Mouse (Mus musculus): ENCODE data around the gene Fpr2. TPM values are rescaled to one million over a fixed set of nuclear protein-coding genes. Genes with fewer than 3 reads are reported as not detected.
"Not testable (repeated sequence)": the region's sequence is repeated elsewhere in the genome, so short reads cannot be mapped to it uniquely, and the experiment has no call there.

Fpr2 gene
- 0.28 and 0.43 TPM in 2 replicates for polyA plus RNA-seq (2012; rRNA removed)

DNA sequence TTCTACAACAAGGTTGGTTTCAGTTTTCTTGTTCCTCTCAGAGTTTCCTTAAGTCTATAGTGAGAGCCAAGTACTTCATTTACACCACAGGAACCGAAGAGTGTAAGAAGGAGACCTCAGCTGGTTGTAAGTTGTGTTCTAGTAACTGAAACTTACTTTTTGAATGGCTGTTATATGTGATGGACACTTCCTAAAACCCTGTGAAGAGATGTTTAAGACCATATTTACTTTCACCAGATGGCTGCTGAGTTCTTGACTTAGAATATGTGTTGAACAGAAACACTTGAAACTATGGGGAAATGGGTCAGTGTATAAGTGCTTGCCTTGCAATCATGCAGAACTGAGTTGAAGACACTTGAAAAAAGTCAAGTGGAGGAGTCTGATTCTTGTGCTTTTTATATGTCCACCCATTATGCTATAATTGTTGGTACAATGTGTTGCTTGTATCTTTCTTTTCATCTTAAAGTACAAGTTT is at the start of gene Fpr2, which contains the start of gene Fpr3:
Fpr2 (plus strand) TSS at position 51 of the 475 bp plus-strand sequence.
Fpr3 (plus strand) TSS at position 79 of the 475 bp plus-strand sequence.
- no peak for DNase-seq (ENCODE audit: low spot score)

DNA sequence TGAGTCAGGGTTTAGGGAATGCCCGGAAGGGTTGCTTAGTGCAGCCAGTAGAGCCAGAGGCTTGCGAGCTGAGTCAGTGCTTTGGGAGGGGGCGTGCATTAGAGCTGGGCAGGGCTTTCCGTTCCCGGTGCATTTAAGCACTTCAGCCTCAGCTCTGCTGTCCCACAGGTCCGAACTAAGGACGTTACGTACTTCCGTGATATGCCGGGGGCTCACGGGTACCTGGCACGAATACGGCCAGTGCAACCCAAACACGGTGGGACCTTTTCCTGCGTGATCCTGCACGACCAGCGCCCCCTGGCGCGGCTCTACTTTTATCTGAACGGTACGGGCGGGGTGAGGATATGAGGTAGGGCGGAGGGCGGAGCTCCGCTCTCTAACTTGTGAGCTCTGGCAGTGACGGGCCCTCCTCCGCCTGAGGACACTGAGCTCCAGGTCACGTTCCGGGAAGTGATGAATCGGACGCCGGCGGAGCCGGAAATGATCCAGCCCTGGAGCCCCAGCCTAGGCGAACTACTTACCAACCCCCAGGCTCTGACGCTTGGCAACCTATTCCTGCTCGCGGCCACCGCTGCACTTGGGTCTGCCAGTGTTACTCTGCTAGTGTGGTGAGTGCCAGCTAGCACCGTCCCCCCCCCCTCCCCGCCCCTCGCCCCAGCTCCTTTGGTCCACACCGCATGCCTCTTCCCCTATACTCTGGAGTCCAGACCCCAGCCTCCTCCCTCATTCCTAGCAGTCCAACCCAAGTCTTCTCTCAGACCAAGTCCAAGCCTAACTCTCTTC is 49.5 kb upstream of the Fpr2 start:
- peak; percentile 95 for DNase-seq (ENCODE audit: low spot score)

DNA sequence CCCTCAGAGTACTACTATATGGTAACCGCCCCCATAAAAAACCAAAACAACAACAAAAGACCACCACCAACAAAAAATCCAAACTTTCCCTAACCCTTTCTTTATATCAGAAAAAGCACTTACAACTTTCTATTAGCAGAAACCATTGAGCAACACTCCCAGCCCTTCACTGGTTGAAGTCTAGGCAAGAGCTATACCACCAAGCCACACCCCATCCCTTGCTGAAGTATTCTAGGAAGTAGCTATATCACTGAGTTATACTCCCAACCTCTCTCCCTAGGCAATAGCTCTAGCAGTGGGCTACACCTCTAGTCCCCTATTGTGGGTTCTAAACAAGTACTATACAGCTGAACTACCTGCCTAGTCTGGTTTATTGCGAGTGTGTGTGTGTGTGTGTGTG is 48.3 kb upstream of the Fpr2 start:
- DNase-seq (ENCODE audit: low spot score), result no peak

DNA sequence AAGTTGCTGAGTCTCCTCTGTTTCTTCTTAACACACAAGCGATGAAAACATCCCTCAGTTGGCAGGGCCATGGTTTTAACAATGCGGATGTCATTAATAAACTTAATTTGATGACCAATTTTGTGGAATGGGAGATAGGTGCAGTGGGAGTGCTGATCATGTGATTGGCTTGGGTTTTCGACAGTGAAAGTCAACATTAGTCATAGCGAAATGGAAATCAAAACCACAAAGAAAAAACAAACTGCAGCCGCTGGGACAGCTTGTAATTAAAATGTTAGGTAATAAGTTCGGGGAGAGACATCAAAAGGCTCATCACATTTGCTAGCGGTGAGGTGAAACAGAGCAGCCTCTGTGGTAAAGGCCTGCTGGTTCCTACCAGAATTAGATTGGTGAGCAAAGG is 46.8 kb upstream of the Fpr2 start:
- DNase-seq (ENCODE audit: low spot score), result no peak

DNA sequence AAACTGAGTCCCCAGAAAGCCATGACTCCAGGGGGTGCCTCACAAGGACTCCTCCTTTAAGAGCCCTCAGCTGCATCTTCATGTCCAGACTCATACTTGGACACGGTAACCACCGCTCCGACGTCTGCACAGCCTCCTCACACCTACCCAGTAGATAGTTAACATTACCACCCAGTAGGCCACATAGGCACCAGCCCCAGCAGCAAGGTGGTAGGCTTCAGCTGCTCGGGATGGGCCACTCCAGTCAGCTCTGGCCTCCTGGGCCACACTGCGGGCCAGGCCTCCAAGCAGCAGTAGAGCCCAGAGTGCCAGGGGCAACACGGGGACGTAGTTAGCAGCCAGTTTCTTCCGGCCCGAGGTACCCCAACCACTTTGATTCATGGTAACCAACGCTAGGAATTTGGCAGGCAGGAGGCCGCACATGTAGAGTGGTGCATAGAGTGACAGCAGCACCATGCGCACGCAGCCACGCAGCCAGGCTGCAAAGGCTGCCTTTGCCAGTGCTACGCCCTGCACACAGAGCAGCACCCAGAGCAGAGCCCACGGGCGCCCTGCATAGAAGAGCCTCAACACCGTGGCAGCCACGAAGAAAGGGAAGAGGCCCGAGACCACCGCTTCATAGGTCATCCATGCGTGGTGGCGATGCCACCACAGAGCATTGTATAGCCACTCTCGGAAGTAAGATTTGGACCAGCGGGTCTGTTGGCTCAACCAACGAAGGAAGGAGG is 43.9 kb upstream of the Fpr2 start:
- no peak for DNase-seq (ENCODE audit: low spot score)

DNA sequence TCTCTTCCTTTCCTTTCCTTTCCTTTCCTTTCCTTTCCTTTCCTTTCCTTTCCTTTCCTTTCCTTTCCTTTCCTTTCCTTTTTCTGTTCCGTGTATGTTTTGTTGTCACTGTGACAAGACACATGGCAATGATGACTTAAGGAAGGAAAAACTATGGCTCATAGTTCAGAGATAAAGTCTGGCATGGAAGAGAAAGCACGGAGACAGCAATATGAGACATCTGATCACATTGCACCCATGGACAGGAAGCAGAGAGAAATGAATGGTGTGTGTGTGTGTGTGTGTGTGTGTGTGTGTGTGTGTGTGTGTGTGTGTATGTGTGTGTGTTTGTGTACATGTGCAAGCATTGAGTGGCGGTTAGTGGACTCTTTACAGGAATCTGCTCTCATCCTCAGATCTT is 43.0 kb upstream of the Fpr2 start:
- not testable (repeated sequence) for DNase-seq (ENCODE audit: low spot score)

DNA sequence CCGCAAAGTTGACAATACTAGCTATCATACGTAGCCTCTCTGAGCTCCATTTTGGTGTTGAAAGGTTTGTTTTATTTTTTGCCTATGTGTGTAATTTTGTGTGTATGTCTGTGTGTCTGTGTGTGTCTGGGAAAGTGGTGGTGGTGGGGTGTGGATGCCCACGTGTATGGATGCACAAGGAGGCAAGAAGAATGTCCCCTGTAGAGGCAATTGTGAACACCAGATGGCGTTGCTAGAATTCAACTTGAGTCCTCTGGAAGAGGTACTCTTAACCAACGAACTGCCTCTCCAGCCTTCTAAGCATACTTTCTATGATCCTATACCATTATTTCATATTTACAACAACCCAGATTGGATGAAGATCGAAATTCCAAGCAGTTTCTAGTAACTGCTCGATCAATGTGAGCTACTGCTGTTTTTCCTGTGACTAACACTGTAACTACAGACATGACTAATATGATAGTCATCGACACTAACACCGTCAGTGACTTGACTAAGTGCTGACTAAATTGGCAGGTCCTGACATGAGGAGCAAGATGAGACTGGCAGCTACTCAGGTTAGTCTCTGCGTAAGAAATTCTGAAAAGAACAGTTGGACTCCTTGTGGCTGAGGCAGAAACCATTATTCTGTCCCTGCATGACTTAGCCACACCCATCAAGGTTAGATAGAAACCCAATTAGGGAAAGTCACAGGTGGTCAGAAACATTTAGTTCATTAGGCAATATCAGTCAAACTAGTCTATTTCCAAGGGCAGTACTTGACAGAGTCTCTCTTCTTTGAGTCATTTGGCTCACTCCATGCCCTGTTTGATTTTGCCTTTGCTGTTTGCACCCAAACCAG is 42.2 kb upstream of the Fpr2 start:
- DNase-seq (ENCODE audit: low spot score), result no peak

DNA sequence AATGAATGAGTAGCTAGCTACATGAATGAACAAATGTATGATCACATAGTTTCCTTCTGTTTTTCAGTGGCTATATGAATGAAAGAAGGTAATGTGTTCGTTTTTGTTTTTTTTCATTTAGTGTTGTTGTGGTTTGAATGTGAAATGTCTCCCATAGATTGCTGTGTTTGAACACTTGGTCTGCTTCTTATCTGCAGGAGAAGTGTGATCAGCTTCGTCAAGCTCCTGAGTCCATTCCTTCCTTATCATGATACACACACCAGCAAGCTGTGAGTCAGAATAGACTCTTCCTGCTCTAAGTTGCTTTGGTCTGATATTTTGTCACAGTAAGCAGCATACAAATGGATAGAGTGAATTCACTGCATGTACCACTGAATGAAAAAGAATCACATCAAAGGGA is 38.6 kb upstream of the Fpr2 start:
- no peak for DNase-seq (ENCODE audit: low spot score)

DNA sequence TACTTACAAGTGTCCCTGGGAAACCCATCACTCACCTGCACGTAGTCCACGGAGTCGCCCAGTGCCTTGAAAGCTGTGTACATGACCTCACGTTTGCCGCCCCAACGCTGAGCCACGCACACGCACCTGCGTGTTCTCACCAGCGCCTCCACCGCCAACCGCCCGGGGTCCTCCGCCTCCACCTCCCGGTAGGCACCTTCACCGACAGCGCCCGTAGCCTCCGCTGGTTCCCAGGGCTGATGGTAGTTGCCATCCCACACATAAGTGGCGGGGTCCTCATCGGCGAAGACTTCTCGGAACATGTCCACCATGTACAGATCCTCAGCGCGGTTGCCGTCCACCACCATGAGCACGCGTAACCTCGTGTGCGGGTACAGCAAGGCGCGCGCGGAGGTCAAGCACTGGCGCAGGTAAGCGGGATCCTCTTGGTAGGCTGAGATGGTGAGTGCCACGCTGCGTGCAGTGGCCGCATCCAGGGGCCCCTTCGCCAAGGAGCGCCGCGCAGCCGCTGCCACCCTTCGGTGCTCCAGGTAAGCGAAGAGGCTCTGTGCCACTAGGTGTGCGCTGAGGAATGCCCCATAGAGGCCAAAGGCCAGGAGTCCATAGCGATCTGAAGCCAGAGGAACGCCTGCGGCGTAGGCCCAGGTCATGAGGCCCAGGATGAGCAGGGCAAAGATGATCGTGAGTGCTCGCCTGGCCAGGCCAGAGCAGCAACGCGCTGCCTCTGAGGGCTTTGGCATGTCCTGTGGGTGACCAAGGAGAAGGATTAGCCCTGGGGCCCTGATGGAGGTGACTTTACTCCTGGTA is 37.5 kb upstream of the Fpr2 start:
- DNase-seq (ENCODE audit: low spot score), result no peak

DNA sequence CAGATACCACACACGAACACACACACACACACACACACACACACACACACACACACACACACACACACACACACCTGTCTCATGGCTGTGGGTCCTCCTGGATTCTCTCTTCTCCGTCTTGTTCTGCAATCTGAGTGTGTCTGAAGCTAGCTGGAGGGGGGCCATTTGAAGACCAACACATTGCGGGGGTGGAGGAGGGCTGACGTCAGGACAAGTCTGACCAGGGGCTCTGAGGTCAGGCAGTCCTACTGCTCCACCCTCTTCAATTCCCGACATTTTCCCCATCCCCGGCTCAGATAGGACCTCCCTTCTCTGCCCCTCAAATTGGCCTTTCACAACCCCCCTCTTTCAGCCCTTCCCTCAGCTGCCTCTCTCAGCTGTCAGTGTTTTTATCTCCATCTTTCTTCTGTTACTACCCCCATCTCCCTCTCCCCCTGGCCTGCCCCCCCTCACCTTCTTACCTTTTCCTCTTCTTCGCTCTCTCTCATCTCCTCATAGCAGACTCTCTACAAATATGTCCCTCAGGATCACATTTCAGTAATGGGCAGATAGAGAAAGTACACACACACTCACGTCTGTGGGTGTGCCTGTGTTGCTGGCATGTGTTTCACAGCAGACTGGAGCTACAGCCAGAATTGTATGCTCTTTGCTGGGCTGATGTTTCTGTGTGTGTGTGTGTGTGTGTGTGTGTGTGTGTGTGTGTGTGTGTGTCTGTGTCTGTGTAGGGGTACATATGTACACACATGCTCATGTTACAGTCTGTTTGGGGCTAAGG is 32.4 kb upstream of the Fpr2 start, which contains the start of gene Has1:
Has1 (minus strand) TSS at position 142 of the 775 bp plus-strand sequence.
- DNase-seq (ENCODE audit: low spot score), result no peak

DNA sequence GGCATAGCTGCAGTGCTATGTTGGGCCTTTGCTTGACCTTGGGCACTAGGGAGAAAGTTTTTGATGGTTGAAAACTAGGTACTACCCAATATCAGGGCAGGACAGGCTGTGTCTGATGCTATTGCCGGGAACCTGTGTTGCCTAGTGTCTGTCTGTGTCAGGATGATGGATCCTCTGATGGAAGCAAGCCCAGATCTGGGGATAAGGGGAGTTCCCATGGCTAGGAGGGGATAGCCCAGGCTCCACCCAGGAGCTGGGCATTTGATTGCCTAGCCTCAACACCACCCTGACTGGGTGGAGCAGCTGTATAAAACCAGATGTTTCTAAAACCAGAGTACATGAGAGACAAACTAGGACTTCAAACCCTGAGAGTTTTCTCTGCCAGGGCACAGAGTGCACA is 31.0 kb upstream of the Fpr2 start:
- no peak for DNase-seq (ENCODE audit: low spot score)

DNA sequence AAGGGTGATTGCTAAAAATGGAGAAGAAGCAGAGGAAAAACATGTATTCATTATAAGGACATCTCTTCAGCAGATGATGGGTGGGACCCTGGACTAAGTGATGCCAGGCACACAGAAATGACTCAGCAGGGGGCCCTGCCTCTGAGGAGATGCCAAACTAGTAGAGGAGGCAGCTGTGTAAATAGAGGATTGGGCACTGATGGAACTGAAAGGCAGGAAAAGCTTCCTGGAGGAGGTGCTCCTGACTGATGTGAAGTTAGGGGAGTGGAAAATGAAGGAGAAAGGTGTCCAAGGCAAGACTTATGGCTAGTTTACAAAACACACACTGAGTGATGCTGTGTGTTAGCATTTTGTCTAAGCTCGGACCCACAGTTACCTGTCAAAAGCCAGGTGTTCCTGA is 30.2 kb upstream of the Fpr2 start:
- no peak for DNase-seq (ENCODE audit: low spot score)

DNA sequence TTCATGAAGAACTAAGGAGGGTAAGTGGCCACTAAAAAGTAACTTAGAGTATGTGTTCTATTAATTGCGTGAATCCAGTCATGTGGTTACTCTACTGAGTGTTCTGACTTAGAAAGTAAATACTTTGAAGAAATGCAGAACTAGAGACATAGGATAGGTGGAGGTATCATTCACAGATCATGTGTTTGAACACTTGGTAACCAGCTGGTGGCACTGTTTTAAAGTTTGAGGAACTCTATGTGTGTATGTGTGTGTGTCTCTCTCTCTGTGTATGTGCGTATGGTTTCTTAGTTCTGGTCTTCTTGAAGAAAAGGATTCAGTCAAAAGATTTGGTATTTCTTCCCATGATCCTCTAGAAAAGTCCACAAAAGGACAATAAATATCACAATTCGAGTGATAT is 27.5 kb upstream of the Fpr2 start:
- DNase-seq (ENCODE audit: low spot score), result no peak

DNA sequence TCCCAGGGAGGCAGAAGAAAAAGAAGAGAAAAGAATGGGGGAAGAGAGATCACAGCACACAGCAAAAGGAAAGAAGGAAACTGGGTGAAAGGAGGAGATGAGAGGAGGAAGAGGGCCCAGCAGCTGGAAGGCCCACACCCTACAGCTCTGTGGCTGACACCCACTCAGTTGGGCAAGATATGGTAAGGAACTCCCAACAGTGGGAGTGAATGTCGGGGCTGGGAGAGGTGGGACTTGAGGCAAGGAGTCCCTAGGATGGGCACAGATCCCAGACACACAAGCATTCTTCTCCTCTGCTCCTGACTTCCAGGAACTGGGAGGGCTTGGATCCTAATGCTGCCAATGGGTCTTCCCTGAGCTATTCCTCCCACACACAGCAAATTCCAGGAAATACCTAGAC is 25.3 kb upstream of the Fpr2 start:
- DNase-seq (ENCODE audit: low spot score), result no peak

DNA sequence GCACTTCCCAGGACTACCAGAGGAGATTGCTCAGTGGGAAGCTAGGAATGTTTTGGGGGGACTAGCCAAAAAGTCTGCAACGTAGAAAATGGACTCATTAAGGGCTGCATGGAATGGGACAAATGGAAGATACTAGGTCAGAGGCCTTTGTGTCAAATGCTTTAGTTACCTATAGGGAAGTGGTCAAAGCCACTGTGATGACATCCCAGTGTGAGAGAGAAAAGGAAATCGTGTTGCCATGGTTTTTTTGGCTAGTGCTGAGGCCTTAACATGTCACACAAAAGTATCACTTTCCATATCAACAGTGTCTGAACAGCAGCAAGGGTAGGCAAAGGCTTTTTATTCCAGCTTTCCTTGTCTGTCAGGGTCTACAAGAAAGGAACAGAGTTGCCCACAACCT is 22.5 kb upstream of the Fpr2 start:
- DNase-seq (ENCODE audit: low spot score), result no peak

DNA sequence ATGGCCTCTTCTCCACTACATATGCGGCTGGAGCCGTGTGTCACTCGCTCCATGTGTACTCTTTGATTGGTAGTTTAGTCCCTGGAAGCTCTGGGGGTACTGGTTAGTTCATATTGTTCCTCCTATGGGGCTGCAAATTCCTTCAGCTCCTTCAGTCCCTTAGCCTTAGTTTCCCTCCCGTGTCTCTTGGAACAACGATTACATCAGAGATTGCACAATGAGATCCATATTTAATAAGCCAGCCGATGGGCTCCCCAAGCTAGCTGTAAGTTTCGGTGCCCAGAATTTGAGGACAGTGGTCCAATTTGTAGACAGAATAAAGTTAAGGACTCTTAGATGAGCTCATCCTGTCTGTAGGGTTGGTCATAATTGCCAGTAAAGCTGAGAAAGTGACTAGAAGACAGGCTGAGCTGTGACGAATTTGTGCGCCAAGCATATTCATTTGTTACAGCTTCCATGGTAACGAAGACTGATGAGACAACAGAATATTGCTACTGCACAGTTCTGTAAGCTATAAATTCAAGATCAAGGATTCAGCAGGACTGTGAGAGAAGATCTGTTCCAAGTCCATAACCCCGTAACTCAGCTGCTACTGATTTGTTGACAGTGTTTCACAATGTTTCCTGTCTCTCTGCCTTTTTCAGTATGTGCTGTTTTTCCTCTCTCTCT is 20.7 kb upstream of the Fpr2 start:
- no peak for DNase-seq (ENCODE audit: low spot score)

DNA sequence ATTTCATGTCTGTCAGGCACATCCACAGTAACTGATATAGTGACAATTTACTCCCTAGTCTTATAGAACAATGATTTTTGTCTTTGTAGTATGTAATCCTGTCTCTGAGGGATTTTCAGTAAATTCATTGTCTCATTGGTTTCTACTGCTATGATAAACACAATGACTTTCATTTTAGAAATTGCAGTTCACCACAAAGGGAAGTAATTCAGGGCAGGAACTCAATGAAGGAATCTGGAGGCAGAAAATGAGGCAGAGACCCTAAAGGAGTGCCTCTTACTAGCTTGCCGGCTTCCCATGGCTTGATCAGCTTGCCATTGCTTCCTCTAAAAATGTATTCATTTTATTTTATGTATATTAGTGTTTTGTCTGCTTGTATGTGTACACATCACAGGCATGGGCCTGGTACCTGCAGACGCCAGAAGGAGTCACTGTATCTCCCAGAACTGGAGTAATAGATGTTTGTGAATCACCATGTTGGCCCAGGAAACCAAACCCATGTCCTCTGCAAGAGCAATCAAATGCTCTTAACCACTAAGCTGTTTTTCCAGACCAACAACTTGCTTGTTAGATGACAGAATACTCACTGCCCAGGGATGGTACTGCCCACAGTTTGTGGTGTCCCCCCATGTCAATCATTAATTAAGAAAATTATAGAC is 16.6 kb upstream of the Fpr2 start:
- DNase-seq (ENCODE audit: low spot score), result no peak

DNA sequence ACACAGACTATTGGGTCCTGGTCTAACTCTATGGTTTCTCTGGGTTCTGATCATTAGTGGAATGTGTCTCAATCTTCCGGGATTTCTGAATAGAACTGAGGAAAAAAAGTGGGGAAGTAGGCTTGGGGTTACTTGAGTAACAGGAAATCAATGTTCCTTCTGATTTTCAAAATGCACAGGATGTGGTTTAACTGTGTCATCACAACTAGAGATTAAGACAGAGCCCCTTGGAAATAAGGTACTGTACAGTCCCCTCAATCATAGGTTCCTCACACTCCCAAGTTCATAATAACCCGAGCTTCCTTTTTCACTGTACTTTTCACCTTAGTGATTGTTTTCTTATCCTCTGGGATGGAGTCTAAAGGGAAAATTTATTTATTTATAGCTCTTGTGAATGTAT is 15.9 kb upstream of the Fpr2 start:
- no peak for DNase-seq (ENCODE audit: low spot score)

DNA sequence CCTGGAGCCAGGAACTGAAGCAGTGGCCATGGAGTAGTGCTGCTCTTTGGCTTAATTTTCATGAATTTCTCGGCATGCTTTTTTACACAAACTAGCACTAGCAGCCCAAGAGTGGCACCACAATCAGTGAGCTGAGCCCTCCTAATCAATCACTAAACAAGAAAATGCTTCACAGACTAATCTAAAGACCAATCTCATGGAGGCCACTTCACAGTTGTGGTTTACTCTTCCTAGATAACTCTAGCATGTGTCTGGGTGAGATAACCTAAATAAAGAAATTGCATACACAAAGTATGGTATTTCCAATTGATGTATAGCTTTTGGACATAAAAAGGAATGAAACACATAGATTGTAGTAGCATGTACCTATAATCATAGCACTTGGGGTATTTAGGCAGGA is 8.3 kb upstream of the Fpr2 start:
- DNase-seq (ENCODE audit: low spot score), result no peak

Measured in urinary bladder, adult 2 months (tissue).